Mouse (Mus musculus): Measurements from ENCODE around the gene Lrmda.

The Lrmda gene

DNA sequence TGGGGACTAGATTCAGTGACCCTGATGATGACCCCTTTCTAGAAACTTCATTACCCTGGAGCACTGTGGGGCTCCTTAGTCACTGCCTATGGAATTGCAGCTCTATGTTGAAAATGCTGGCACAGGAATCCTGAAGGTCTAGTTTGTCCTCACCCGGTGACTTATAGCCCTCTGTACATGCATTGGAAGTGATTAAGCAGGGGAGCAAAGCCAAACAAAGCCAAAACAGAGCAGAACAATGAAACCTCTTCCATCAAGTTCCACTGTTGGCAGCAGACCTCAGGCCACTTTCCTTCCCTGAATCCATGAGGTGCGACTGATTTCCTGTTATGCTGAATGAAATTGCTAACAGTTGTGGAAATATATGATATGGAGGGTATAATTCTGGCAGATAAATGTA is 578.0 kb downstream of the Lrmda start:
- DNase-seq = no peak

DNA sequence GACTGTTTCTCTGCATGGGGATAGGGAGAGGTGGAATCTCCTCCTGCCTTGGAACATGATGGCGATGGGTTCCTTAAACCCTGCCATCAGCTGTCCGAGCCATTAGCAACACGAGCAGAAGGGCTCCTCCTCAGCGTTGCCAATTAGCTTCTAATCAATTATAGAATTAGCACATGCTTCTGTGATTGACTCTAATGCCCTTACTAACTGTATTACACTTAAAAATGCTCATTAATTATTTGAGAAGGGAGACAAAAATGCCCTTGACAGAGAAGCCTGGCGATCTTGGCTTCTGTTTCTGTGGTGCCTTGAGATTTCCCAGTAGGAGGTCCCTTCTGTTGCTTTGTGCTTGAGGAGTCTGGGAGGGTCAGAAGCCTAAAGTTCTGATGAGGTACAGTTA is 579.1 kb downstream of the Lrmda start:
- DNase-seq = no peak

DNA sequence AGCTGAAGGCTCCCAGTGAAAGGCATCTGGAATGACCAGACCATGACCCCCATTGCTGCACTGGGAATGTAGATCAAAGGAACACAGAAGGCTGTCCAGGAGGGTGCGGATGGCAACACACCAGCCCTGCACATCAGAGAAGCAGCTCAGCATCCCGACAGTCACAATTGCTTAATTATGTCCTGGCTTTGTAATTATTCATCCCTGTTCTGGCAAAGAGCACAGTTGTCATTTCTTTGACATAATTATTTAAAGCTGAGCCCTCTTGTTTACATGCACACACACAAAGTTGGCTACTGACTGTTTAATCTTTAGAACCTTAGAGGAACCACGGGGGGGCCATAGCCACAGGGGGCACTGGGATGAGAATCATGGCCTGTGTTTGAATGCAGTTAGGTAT is 580.7 kb downstream of the Lrmda start:
- no peak for DNase-seq

DNA sequence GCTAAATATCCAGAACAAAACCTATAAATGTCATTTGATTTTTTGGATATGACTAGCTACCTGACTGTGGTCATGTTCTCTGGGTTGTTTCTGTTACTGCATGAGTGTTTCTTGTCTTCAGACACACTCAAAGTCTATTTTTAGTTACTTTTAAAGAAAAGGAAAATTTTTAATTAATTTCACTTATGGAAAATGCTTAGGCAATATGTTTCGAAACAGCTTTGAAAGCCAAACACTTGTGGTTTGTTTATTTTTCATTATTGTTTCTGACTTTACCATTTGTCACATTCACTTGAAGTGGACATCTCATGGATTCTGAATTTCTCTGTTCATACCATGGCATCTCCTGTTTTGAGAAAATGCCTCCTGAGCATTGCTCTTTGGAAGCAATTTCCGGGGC is 582.8 kb downstream of the Lrmda start:
- no peak for DNase-seq

DNA sequence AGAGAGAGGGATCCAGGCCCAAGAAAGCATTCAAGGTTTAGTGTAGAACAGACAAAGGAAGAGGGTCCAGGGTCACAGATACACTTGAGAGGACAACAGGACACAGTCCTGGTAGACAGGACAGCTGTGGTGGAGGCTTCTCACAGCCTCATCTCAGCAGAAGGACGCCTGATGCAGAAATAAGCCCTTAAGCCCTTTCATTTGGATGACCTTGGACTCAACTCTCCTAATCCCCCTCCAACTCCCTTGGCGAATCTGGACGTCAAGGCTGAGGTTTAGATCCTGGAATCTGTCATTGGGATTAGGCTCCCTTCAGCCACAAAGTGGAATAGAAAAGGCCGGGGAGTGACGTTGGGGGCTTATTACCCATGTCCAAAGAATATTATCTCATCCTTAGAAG is 589.1 kb downstream of the Lrmda start:
- DNase-seq = no peak

DNA sequence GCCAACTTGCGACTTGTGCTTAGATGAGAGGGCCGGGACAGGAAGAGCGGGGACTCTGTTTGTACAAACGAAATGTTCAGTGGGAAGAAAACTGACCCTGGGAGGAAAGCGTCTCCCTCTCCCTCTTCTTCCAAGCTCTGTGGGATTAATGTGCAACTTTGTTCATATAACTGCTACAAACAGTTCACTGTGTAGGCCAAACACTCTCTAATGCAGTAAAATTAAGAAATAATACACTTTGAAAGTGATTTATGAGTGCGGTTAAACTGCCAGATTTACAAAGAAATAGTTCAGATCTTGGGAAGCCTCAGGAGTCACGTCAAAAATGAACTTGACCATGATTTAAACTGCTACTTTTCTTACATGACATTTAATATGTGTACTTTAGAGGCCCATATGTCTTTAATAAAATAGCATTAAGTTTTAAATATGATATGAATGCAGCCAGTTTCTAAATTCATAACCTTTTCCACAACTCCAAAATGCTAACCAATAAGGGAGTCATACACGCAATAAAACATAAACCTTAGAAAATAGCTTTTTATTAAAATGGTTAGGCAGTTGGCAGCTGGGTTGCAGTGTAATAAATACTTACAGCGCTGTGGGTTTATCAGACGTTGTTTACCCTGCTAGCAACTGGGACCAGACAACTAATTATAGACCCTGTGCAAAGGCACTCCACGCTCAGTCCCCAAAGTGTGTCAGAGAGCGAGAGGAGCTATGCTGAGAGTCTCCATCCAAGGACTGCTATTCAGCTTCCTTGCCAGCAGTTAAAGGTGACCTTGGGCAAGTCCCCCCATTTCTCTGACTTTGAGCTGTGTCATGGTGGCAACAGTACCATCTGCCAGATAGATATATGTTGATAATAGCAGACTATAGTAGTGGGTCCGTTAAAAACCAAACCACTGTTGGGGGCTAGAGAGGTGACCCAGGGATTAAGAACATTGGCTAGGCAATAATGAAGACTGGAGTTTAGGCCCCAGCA is 590.0 kb downstream of the Lrmda start:
- DNase-seq = peak in 1 of 2 experiments; percentile 23

DNA sequence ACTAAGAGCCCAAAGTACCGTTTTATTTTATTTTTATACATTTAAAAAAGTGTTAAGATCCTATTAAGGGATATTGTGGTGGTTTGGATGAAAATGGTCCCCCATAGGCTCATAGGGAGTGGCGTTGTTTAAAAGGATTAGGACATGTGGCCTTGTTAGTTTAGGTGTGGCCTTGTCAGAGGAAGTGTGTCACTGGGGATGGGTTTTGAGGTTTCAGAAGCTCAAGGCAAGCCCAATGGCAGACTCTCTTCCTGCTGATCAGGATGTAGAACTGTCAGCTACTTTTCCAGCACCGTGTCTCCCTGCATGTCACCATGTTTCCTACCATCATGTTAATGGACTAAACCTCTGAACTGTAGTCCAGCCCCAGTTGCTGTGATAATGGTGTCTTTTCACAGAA is 591.5 kb downstream of the Lrmda start:
- DNase-seq = no peak

DNA sequence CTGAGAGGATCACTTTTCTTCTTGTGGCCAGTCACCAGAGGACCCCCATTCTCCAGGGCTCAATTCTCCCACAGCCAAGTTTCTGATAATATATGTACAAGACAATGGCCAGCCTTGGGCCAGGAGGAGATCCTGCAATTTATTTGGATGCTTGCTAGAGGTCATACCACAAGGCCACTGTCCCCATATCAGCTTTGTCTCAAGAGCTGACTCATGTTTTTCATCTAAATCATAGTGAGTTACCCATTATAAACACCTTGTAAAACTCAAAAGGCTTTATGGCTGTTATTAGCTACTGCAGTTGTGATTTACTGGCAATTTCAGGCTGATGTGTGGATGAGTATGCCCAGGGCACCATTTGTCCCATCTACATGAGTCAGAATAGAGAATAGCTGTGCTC is 600.7 kb downstream of the Lrmda start:
- no peak for DNase-seq

DNA sequence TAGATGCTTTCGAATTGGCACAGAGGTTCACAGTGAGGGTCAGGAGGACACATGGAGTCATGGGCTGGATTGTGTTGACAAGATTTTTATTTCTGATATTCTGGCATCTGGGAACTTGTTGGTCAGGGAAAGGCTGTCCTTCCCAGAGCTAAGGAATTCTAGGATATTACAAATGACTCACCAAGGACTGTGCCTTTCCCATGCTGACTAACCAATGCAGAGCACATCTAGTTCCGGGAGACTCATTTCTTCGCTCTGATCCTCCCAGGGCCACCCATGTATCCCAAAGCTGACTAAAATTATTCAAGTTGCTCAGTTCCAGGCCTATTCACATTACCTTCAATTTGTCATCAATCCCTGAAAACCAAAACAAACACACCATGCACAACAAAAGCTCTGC is 602.4 kb downstream of the Lrmda start:
- no peak for DNase-seq

DNA sequence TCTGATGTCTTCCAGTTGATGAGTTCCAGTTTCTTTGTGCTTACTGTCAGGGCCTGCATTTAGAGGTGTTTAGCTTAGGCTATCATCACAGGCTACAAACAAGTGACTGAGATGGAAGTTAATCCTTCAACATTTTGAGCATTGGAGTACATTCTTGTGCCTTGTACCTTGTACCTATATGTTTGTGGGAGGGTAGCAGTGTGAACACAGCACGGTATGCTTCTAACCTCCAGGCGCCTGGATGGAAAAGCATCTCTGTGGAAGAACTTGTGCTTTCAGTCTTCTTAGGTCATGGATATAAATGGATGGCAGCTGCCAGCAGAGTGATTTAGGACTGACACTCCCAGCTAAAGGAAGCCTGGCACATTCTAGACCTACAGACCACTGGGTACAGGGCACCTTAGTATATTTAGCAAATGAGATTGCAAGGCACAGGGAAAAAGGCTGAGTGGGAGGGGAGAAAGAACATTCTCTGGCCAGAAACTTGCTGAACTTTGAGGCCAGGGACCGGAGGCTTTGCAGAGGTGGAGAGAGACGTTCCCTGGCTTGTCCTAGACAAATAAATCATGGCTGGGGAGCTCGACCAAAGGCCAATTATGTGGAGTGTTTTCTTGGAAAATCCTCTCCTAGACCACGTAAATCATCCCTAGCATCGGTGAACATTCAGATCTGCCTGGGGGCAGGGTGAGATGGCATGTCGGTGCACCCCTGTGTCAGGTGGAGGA is 607.8 kb downstream of the Lrmda start:
- peak; percentile 77 to 92 for DNase-seq

DNA sequence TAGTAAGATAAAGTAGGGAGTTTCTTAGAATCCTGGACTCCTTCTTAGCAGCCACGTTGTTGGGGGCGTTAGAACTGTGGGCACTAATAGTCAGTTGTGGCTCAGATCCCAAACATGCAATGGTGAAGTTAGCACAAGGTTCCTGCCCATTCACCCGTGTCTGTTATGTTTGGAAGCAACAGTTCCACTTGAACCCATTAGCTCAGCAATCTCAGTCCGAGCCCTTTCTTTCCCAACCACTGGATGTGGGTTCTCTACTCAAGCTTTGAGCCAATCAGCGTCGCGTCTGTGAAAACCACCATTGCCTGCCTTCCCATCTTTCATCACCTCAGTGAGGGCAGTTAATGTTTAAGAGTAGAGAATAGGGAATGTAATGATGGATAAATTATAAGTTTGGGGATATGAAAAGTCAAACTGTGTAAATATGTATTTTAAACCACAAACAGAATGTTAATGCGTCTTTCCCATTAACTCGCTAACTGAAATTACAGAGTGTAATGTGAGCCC is 610.9 kb downstream of the Lrmda start:
- DNase-seq = peak; percentile 78 to 92

DNA sequence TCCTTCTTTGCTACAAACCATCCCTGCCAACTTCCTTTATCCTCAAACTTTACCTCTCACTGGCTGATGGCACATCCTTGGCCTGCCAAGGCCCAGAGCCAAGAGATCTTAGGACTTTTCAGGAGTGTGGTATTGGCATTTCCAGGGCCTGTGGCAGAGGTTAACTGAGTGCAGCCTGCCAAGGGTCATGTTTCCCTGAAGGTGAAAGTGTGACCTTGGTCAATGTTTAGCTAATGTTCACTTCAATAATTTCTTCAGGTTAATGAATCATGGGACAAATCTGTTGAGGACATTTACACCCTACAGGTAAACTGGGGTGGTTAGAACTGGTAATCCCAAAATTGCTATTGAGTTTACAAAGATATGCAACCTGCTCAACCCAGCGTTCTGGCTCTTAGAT is 614.1 kb downstream of the Lrmda start:
- peak; percentile 85 to 95 for DNase-seq

DNA sequence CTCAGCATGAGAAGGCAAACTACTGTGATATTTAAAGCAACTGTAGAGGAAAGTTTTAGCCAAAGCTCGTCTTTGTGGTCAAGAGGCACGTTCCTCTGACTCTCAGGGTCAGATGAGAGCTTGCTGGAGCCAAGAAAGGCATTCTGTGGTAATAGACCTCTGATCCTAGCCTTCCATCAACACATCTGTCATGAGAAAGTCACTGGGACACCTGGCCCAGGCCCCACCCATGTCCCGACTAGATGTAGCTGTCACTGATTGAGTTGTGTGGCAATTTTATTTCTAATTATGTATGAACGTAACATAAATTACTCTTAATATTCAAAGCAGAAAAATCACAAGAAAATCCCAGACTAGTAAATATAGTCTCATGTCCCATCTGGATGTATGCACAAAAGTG is 624.0 kb downstream of the Lrmda start:
- no peak for DNase-seq

DNA sequence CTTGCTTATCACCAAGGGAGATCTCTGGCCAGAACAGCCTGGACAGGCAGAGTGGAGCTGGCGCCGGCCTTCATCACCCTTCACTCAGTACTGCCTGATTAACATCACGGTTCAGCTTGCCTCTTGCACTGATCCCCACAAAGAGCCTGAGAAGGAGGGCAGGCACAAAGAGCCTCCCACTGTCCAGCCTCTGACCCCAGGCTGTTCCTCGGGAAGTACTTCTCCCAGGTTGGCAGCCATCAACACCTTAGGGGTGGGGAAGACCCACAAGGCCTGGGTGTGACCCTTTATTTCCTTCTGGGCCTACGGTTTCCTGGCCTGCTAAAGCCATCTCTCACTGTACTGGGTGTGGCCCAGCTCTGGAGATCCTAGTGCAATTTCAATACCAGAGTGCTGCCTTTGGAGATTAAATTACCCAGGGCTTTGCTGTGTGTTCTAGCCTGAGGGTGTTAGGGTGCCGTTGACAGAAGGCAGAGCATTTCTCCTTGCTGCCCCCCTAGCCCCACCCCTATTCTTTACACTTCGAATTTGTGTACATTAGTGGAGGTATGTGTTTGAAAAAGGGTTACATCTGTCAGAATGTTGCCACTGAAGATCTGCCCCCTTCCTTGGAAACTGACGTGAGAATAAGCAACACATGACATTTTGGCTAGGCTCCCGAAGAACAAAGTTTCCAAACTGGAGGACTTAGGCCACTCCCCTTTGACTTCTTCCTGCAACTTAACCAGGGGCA is 628.5 kb downstream of the Lrmda start:
- DNase-seq = peak; percentile 75 to 80

DNA sequence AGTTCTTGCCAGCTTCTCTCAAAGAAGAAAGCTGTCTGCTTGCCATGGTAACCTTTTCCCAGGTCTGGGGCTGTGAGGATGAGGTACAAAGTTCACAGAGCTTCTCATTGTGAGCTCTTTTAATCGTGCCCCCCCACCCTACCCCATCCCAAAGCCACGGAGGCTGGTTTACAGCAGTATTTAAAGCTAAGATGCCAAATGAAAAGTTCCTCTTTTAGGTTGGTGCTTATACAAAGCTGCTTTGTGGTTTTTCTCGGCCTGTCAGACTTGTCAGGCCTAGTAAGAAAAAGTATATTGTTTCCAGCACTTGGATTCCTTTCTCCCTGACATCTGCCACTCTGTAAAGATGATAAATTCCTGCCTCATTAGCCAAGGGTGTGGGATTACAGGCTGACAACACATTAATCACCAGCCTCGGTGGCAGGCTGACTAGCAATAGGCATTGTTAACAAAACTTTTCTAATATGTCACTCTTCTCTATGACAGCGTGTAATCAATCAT is 629.9 kb downstream of the Lrmda start:
- peak; percentile 43 to 69 for DNase-seq

DNA sequence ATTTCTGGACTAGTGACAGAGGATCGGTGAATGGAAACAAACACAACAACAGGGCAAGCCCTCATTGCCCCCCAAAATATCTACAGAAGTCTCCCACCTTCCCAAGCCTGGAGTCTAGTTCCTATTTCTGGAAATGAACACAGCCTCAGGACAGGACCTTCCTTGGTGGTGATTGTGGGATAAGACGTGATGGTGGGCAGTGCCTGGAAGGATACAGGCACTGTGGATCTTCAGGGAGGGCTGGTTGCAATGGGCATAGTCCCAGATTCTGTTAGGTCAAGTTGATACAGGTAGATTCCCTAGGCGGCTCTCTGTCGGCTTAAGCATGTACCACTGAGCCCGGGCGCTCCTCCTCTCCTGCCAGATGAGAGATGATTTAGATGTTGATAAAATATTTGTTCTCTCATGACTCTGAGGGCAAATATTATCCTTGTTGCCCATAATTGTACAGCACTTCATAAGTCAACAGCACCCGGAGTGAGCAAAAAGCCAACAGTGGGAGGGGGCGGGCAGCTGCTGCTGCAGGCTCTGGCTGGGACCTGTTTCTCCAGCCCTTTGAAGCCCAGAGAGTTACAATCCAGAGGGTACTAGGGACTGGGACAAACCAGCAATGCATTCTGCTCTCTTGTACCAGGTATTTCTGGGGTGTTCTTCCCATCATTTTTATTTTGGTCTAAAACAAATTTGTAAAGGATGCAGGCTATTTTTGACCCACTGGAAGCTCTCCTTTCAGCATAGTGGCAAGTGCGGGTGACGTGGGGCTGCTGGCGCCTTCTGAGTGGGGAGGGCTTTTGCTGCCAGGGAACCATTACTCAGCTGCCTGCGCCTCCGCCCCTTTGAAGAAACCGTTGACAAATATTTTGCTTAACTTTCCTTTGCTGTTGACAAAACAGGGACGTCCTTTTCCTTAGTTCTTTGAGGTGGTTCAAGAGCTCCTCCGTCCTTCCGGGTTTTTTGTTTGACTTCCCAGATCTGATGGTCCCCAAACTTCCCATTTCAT is 630.8 kb downstream of the Lrmda start:
- DNase-seq = peak; percentile 43 to 63

DNA sequence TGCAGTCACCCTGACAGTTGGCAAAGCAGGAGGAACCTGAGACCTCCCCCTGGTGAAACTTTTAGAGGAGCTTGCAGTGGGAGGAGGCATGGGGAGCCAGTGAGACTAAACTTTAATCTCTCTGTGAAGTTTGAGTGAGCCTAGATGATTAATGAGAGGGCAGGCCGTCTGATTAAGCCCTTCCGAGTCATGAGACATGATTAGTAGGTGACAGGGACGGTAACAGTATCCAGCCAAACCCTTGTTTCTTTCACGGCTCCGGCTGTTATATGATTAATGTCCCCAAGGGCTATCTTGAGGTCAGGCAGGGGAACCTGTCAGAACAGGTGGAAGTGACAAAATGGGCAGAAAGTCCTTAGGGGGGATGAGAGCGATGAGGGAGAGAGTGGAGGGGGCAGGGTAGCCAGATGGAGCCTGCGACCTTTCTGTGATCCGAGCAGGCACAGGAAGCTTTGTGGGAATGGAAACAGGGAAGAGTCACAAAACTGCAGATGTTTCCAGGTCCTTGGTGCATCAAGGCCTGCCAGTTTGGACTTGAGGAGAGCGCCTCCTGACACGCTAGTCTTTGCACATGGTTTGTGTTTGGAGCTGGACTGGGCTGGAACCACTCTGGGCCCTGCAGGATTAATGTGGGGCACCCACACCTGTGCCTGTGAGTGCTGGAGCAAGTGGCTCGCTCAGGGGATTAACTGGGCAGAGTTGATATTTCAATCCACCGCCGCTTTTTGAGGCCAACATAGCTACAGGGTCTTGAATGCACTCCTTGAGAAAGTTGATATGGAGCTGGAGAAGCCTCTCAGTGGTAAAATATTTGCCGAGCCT is 631.8 kb downstream of the Lrmda start:
- peak; percentile 61 to 72 for DNase-seq

DNA sequence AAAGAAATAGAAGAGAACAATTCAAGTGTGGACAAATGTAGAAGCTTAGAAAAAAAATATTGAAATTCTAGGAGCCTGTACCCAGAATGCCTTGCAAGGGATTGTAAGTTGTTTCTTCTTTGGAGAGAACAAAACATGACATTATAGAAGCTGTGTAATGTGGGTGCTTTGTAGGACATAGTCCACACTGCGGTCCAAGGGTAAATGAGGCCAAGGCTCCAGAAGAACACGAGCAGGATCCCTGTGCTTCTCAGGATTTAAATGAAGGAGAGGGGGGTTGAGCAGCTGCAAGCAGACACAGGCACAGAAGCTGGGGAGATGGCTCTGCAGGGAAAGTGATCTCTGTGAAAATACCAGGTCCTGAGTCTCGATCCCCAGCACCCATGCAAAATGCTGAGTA is 643.0 kb downstream of the Lrmda start:
- peak; percentile 40 to 51 for DNase-seq

DNA sequence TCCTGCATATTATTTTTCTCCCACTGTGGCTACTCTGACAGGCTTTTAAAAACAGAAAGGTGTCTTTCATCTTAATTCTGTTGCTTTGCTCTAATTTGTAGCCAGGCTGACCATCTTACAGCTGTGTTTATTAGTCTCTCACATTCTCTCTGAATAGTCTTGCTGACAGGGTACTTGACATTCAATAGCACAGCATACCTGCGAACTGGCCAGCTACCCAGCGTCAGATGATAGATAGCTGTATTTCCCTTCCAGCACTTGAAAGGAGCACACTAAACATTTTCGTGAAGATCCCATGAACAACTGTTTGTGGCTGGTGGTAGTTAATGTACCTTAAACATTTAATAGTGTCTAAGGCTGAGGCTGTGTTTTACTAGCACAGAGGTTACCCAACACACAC is 646.9 kb downstream of the Lrmda start:
- DNase-seq = no peak

DNA sequence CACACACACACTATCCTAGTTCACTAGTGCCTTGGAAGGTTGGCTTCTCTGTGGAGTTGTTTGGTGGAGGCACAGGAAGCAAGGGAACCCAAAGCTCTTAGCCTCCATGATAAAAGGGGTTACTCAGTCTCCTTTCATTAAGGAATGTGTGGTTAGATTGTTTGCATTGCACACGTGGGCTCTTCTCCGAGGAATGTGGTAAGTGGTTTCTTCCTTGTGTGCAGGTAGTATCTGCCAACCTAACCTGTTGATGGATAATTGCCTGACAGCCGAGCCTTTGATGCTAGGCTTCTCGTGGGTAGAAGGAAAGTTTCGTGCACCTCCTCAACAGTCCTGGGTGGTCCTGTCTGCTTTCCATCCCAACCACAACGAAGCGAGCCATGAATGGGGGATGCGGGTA is 648.8 kb downstream of the Lrmda start:
- no peak for DNase-seq

DNA sequence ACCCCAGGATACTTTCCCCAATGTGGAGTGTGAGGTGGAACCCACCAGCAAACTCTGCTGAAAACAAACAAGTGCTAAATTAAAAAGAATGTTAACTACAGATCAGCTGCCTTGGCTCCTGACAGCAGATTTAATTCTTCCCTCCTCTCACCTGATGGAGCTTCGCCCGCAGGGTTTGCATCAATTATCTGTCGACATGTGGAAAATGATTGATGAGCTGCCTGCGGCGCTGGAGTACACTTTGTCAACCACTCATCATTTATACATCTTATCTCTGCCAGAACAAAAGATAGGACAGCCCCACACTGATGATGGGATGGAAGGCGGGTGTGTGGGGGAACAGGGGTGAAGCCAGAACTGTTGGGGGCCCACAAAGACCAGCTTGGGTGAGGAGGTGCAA is 649.2 kb downstream of the Lrmda start:
- no peak for DNase-seq

Measured in kidney, postnatal 36 days (tissue).